Mouse (Mus musculus) ES-E14 (cell line): ENCODE measurements around the gene Dapk3.

Experiments
- CHD2 ChIP-seq: IDR thresholded peaks from 2 replicates; pipeline ENCODE4 v1.6.1; 2014; ENCODE audit warnings: mild to moderate bottlenecking, low read depth, low read length, inconsistent platforms
- ZNF384 ChIP-seq: IDR thresholded peaks from 2 replicates; pipeline ENCODE4 v1.6.1; 2012; ENCODE audit warnings: low read depth, low read length, inconsistent platforms

DNA sequence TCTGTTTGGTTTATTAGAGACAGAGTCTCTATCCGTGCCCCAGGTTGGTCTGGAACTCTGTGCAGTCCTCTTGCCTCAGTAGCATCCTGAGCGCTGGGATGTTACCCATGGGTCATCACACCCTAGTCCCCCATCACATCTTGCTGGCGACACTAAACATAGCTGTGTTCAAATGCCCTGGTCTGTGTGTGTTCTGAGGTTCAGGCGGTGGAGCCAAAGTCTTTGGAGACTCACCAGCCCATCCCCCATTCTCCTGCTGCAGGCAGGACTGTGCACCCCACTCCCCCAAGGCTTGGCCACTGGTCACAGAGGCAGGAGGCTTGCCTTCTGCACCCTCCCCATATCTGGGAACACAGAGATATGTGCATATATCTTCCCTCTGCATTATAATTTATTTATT is 21.3 kb downstream of the Dapk3 start:
- TF ChIP-seq ZNF384, result no peak
- TF ChIP-seq CHD2, result no peak
